Mouse (Mus musculus) thymus, postnatal 25 days (tissue): ENCODE measurements around the gene Myocd.

ENCODE experiments used
- DNase-seq: peaks from one replicate; pipeline ENCODE4 v3.0.0; 2022

Gene Myocd

GRCm38 (mm10) chr11:65213806-65214205 lies 56.0 kb downstream of the Myocd start:
- no peak for DNase-seq

GRCm38 (mm10) chr11:65211701-65212100 lies 58.1 kb downstream of the Myocd start:
- DNase-seq: no peak

GRCm38 (mm10) chr11:65209441-65209840 lies 60.3 kb downstream of the Myocd start:
- no peak for DNase-seq

GRCm38 (mm10) chr11:65205306-65205705 lies 64.5 kb downstream of the Myocd start:
- DNase-seq: no peak

GRCm38 (mm10) chr11:65204651-65205050 lies 65.1 kb downstream of the Myocd start:
- no peak for DNase-seq

GRCm38 (mm10) chr11:65203020-65203419 lies 66.8 kb downstream of the Myocd start:
- DNase-seq: no peak

- DNase-seq: no peak
These were observed 67.6 kb downstream of the Myocd start for GRCm38 (mm10) chr11:65202236-65202635.

GRCm38 (mm10) chr11:65198026-65198425 lies 71.8 kb downstream of the Myocd start:
- DNase-seq: no peak

- DNase-seq: peak; percentile 22
These were observed 72.5 kb downstream of the Myocd start for GRCm38 (mm10) chr11:65197280-65197679.

- DNase-seq: no peak
These were observed 82.8 kb downstream of the Myocd start for GRCm38 (mm10) chr11:65186974-65187373.

- no peak for DNase-seq
These were observed 84.7 kb downstream of the Myocd start for GRCm38 (mm10) chr11:65185114-65185513.

- no peak for DNase-seq
These were observed 99.6 kb downstream of the Myocd start for GRCm38 (mm10) chr11:65170121-65170750.

GRCm38 (mm10) chr11:65162767-65163120 lies 107.0 kb downstream of the Myocd start, which contains the start of gene Arhgap44:
Arhgap44 (minus strand) TSS chr11:65162961.
- DNase-seq: no peak

GRCm38 (mm10) chr11:65161881-65162766 lies 107.7 kb downstream of the Myocd start:
- DNase-seq: no peak

- no peak for DNase-seq
These were observed 108.6 kb downstream of the Myocd start for GRCm38 (mm10) chr11:65160991-65161880.

GRCm38 (mm10) chr11:65159791-65160190 lies 110.0 kb downstream of the Myocd start, which contains the start of gene 1700086D15Rik:
1700086D15Rik (minus strand) TSS chr11:65159891.
- DNase-seq: no peak

GRCm38 (mm10) chr11:65158658-65158990 lies 111.2 kb downstream of the Myocd start:
- DNase-seq: no peak

- no peak for DNase-seq
These were observed 111.7 kb downstream of the Myocd start for GRCm38 (mm10) chr11:65157966-65158657.

GRCm38 (mm10) chr11:65153006-65153405 lies 116.8 kb downstream of the Myocd start:
- DNase-seq: no peak

- DNase-seq: no peak
These were observed 121.3 kb downstream of the Myocd start for GRCm38 (mm10) chr11:65148441-65148840.

- no peak for DNase-seq
These were observed 126.9 kb downstream of the Myocd start for GRCm38 (mm10) chr11:65142838-65143417.

- no peak for DNase-seq
These were observed 130.8 kb downstream of the Myocd start for GRCm38 (mm10) chr11:65139030-65139429.
